Mouse (Mus musculus) left cerebral cortex, adult 2 months (tissue): ENCODE data around the gene Rnf183. TPM values are rescaled to one million over a fixed set of nuclear protein-coding genes. Genes with fewer than 3 reads are reported as not detected.

Source experiments
- DNase-seq, 2 experiments: peaks; one replicate each; pipeline ENCODE4 v3.0.0; 2021 to 2022; ENCODE audit warnings: low spot score in 2 of 2, mixed read lengths in 1 of 2; ENCODE audit errors: extremely low spot score in 1 of 2
- H3K27ac ChIP-seq: fragments of 200-600 bp; 2 replicates; pipeline ENCODE4 v1.8.1; 2022
- H3K4me3 ChIP-seq: fragments of 200-600 bp; 2 replicates; pipeline ENCODE4 v1.8.1; 2022
- CTCF ChIP-seq: fragments of 200-600 bp; IDR thresholded peaks from 2 replicates; pipeline ENCODE4 v1.8.1; 2022; ENCODE audit warnings: antibody characterized with exemption, mild to moderate bottlenecking, moderate library complexity
- intact Hi-C: fragments of 180-260 bp; cut with DNase I; formaldehyde crosslinking; loops from one replicate; pipeline ENCODE4 v1.15.1; 2025
- total RNA-seq, 2 experiments: library from RNA; stranded (reverse); gene quantifications; 2 replicates each; pipeline ENCODE4 v1.2.3; 2021

Gene Rnf183
- total RNA-seq, 2 experiments from 2014 or later, result not detected

- no peak for TF ChIP-seq CTCF
- Histone ChIP-seq H3K27ac (no peak overlapping the region), H3K4me3 (no peak overlapping the region)
- intact Hi-C loops, result no loop called here
- no peak for DNase-seq
These were observed 37.3 kb downstream of the Rnf183 start for GRCm38 (mm10) chr4:62397616-62398365.

GRCm38 (mm10) chr4:62395806-62396205 is 39.2 kb downstream of the Rnf183 start:
- H3K4me3 ChIP-seq, result no peak overlapping the region
- DNase-seq, result no peak
- TF ChIP-seq CTCF, result no peak
- intact Hi-C loops, result no loop called here
- H3K27ac ChIP-seq, result no peak overlapping the region

DNA sequence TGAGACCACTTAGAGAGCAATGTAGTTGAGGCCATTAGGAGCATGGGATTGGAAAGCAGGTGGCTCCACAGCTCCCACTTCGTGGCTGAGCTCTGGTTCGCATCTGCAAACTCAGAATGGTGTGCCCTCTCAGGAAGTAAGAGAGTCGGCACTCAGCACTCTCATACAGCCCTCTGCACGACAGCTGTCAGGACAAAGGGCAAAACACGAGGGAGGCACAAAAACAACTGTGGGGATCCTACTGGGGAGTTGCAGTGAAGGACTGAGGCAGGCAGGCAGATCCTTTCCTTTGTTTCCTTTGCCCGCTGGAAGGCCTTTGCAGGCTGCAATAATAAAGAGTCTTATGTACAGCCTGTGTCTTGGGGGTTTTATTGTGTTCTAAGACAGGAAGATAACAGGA is 41.6 kb downstream of the Rnf183 start:
- H3K4me3 ChIP-seq, result no peak overlapping the region
- no peak for DNase-seq
- no peak overlapping the region for H3K27ac ChIP-seq
- intact Hi-C loops, result no loop called here
- TF ChIP-seq CTCF, result no peak

DNA sequence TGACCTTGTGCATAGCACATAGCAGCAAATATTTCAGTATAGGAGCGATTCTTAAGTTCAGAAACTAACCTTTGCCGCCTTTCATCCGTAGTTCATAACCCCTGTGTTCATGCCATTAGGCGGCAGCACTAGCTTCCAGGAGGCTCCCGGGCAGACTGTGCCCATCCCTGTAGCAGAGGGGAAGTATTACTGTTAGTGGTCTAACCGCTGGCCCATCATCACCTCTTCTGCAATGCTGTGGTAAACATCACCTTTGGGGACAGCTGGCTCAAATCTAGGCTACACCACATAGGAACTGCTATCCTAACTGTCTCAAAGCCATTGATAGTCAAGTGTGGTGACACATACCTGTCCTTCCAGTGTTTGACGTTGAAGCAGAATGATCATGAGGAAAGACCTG is 43.2 kb downstream of the Rnf183 start:
- TF ChIP-seq CTCF, result no peak

DNA sequence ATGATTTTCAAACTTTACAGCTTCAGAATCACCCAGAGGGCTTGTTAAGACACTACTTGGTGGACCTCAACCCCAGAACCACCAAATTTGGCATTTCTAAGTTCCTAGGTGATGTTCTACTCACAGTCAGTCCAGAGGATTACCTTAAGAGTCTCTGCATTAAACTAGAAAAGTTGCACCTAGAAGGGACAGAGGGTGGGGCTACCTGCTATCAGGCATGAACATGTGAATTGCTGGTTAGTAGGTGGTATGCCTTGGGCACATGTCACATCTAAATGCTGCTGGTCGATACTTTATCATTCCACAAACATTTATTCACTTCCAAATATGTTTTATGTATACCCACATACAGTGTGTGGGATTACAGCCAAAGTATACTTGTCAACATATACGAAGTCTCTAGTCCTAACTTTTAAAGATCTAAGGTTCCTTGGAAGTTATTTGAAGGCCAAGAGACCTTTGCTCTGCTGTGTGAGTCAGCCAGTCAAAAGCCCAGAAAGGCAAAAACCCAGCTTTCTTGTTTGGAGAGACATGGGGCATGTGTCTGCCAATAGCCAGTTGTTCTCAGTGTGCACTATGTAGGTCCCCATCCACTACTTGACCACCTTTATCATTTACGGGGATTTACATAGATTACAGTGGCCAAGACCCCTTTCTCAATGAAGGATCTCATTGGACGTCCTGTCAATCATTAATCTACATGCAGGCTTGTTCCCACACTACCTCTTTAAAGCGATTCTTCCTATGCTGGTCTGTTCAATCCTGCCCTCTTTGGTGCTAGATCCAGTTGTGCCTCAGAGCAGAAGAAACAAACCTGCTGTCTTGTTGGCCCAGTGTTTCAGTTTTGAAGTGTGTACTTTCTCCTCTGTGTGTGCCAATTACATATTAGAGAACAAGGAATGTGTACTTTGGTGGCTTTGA is 45.2 kb downstream of the Rnf183 start:
- TF ChIP-seq CTCF, result no peak
- H3K4me3 ChIP-seq, result no peak overlapping the region
- intact Hi-C loops, result no loop called here
- no peak for DNase-seq
- no peak overlapping the region for H3K27ac ChIP-seq

More for the DNA sequence above, 43.2 kb downstream of the Rnf183 start:
- DNase-seq, result no peak
- H3K4me3 ChIP-seq, result no peak overlapping the region
- intact Hi-C loops, result no loop called here
- H3K27ac ChIP-seq, result no peak overlapping the region

DNA sequence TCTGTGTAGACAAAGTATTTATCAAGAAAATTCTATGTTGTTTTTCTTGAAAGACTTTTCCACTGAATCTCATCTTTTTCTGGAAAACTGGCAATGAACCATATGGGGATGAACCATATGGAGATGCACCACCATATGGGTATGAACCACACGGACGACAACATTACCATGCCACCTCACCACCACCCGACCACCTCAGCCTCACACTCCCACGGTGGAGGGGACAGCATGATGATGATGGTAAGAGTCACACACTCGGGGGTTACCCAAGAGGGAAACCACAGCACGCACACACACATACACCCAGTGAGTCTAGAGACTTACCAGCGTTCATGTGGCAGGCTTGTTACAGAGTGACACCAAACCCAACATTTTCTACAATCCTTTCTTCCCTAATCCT is 49.6 kb downstream of the Rnf183 start:
- no peak overlapping the region for H3K4me3 ChIP-seq
- intact Hi-C loops, result no loop called here
- peak in 1 of 2 experiments; percentile 16 for DNase-seq
- TF ChIP-seq CTCF, result no peak
- no peak overlapping the region for H3K27ac ChIP-seq

GRCm38 (mm10) chr4:62384159-62384558 is 50.9 kb downstream of the Rnf183 start:
- no peak for DNase-seq
- intact Hi-C loops, result no loop called here

DNA sequence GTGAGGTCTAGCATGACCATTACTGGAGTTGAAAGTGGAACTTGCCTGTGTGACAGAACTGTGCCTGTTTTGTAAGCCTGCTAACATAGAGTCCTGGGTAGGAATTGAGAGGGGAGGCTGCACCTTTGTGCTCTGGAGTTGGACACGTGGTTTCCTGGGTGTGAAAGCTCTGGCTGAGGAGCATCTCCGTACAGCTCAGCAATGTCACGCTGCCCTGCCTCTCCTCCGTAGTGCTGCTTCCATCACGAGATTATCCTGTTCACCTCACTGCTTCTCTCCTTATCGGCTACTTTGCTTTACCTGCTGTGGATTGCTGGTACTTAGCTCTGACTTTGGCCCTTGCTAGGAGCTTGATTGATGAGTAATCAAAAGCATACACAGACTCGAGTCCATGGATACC is 51.3 kb downstream of the Rnf183 start:
- intact Hi-C loops, result no loop called here
- DNase-seq, result no peak
- no peak overlapping the region for H3K27ac ChIP-seq
- H3K4me3 ChIP-seq, result no peak overlapping the region
- no peak for TF ChIP-seq CTCF

More at GRCm38 (mm10) chr4:62384159-62384558, 50.9 kb downstream of the Rnf183 start:
- no peak overlapping the region for H3K4me3 ChIP-seq
- H3K27ac ChIP-seq, result no peak overlapping the region
- TF ChIP-seq CTCF, result no peak

DNA sequence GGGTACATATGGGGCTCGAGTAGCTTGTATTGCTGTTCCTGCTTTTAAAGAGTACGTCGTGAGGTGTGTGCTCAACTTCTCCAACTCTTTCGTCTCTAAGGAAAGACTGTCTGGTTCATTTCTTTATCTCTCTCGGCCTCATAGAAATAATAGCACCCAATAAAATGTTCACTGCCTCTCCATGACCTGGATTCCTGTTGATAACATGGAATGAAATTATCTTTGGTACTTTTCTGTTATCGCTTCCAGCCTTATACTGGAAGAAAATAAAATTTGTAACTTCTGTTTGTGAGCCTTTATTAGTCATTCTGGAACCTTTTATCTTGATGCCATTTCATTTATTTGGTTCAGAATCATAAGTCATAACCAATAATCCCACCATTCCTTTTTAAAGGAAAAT is 51.8 kb downstream of the Rnf183 start:
- intact Hi-C loops, result no loop called here

GRCm38 (mm10) chr4:62379724-62380381 is 55.2 kb downstream of the Rnf183 start:
- DNase-seq, result no peak
- TF ChIP-seq CTCF, result no peak
- Histone ChIP-seq H3K27ac (no peak overlapping the region), H3K4me3 (no peak overlapping the region)
- intact Hi-C loops, result no loop called here

More for the DNA sequence above, 51.8 kb downstream of the Rnf183 start:
- no peak for DNase-seq
- H3K4me3 ChIP-seq, result no peak overlapping the region
- TF ChIP-seq CTCF, result no peak
- no peak overlapping the region for H3K27ac ChIP-seq

Other genes starting within 250 kb of the Rnf183 start
- 10 to 100 TPM; 20.6 TPM for gene Zfp37, start 204.2 kb downstream of the Rnf183 start, total RNA-seq
- gene Slc31a2, start 172.7 kb downstream of the Rnf183 start, total RNA-seq, result 1 to 10 TPM; 8.0 to 8.4 TPM
- gene Fkbp15, start 74.7 kb downstream of the Rnf183 start, total RNA-seq, result 10 to 100 TPM; 35.1 to 41.0 TPM
- 10 to 100 TPM; 11.8 to 12.9 TPM for gene Slc31a1, start 74.5 kb downstream of the Rnf183 start, total RNA-seq
- gene Cdc26, start 26.6 kb downstream of the Rnf183 start, total RNA-seq, result 10 to 100 TPM; 42.3 to 43.4 TPM
- gene Prpf4, start 26.5 kb downstream of the Rnf183 start, total RNA-seq, result 10 to 100 TPM; 12.1 to 14.4 TPM
- gene Wdr31, start 35.6 kb upstream of the Rnf183 start, total RNA-seq, result 1 to 10 TPM; 6.9 to 8.8 TPM
- gene Bspry, start 44.8 kb upstream of the Rnf183 start, total RNA-seq, result under 1 TPM; 0.38 to 0.40 TPM
- 10 to 100 TPM in 1 of 2 experiments, 1 to 10 TPM in 1; 8.3 to 10.3 TPM for gene Hdhd3, start 68.2 kb upstream of the Rnf183 start, total RNA-seq
- gene Alad, start 84.7 kb upstream of the Rnf183 start, total RNA-seq, result 10 to 100 TPM; 32.1 to 34.0 TPM
- 10 to 100 TPM; 20.4 to 21.5 TPM for gene Pole3, start 89.8 kb upstream of the Rnf183 start, total RNA-seq
- under 1 TPM; 0.19 to 0.63 TPM for gene 4933430I17Rik, start 90.1 kb upstream of the Rnf183 start, total RNA-seq
- 10 to 100 TPM; 25.8 to 27.3 TPM for gene Rgs3, start 124.6 kb upstream of the Rnf183 start, total RNA-seq